Mouse (Mus musculus) adrenal gland, adult 2 months (tissue): ENCODE measurements at regions not wholly inside any gene's neighbourhood (a gene's known extent, or its start where the extent isn't known, plus 50 kb on each side); places are given as distances from the start of the nearest gene placed in this dataset.

ENCODE experiments used
- DNase-seq: peaks from one replicate; pipeline ENCODE4 v3.0.0; 2021

DNA sequence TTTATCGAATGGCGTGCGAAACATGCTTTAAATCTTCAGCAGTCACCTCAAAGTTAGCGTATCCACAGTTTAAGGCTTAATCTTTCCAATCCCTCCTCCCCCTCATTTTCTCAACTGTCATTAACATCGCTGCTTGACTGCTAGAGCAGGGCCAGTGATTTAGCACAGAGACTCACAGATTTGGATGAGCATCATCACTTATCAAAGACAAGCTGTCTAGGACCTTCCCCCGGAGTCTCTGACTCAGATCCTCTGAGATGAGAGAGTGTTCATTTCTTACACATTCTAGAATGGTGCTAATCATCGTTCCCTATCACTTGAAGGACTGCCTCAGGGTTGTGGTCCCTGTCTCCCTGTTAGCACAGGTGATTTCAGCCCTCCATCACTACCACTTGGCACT, 112.1 kb upstream of the Tmem132c start:
- DNase-seq: no peak

DNA sequence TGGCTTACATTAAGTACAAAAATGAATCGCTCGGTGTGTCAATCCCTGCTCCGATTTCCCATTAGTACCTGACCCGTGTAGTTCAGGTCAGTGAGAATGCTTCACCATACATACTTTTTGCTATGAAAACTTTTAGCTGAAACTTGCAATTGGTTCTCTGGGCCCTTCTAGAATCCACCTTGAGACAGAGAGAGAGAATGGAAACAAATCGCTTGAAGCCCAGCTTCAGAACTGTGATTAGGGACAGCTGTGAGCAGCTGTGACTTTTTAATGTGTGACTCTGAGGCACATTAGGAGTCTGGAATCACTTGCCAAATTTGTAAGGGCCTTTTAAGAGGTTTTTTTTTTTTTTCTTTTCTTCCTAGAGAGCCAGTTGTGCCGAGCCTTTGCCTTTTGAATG, 107.2 kb upstream of the Tmem132c start:
- no peak for DNase-seq

DNA sequence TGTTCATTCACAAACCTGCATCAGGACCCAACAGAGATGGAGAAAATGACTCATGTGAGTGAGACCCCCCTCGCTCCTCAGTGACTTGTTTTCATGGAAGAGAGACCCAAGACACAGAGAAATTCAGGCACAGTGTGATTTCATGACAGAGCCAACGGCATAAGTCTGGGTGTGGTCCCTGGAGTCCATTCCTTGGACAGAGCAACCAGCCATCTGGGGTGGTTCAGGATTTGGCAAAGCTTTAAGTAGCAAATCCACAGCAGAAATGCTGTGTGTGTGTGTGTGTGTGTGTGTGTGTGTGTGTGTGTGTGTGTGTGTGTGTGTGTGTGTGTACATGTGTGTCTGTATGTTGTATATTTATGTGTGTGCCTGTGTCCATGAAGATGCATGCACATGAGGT, 101.0 kb upstream of the Tmem132c start:
- DNase-seq: no peak

DNA sequence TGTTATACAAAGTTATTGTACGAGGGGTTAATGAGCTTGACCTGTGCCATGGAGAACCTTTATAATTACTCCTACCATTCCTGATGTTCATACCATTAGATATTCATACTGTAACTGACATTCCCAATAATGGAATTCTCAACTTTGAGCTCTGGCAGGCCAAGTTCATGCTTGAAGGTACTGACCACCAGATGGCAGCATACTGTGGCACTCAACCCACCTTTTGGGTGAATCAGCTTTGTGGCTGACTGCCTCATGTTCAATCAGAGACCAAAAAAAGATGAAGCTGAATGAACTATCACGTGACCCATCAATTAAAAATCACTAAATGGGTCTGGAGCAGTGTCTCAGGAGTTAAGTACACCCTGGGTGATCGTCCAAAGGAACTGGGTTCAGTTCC, 81.3 kb upstream of the Tmem132c start:
- DNase-seq: peak; percentile 3

DNA sequence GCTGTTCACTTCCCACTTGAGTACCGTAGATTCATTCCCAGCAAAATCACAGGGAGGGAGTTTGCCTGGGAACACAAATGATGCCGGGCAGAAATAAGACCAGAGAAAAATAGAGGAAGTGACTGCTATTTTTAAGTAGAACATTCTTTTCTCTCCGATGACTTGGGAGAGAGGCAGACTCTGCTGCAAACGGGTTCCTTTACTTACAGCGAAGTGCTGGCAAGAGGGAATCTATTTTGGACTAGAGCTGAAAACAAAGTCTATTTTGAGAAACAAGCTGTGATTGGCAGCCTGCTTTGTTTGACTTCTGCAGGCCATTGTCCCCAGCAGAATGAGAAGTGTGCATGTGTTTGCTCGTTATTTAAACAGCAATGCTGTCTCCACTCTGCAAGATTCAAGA, 78.2 kb upstream of the Tmem132c start:
- DNase-seq: no peak

DNA sequence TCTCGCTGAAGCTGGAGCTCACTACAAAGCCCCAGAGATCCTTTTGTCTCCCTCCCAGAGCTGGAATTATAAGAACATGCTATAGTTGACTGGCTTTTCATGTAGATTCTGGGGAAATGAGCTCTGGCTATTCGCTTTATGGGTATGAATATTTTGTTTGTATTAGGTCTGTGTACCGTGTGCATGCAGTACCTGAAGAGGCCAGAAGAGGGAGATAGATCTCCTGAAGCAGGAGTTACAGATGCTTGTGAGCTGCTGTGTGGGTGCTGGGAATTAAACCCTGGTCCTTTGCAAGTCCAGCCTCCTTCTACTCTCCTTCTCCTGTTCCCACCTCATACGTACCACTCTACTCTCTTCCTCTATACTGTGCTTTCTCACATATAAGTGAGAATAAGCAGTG, 52.6 kb upstream of the Tmem132c start:
- DNase-seq: no peak
